Mouse (Mus musculus): ENCODE measurements at regions not wholly inside any gene's neighbourhood (a gene's known extent, or its start where the extent isn't known, plus 50 kb on each side); places are given as distances from the start of the nearest gene placed in this dataset.

DNA sequence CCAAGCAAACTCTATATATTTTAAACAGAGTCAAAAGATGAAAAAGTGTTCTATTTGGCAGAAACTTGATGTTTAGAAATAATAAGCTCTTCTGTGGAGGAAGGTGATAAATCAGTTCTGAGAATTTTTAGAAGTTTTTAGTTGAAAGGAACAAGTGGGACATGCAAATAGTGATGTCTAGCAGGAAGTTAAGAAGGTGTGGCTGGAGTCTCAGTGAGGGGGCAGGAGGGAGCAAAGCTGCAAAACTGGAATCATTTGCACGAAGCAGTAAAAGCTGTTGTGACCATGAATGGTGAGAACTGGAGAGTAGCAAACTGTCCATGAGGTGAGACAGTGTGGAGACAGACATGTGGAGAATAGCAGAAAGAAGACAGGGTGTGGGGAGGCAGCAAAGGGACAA is 157.1 kb upstream of the Cxadr start:
- no peak for TF ChIP-seq POLR2A (IDR thresholded peaks at IDR 0.05; ENCODE audit: insufficient read depth, low read depth, low read length)
- TF ChIP-seq CTCF (IDR thresholded peaks at IDR 0.05): no peak

All from heart, adult 2 months (tissue).